Mouse (Mus musculus): ENCODE measurements around the gene Golph3l. TPM values are rescaled to one million over a fixed set of nuclear protein-coding genes. Genes with fewer than 3 reads are reported as not detected.
A peak's percentile ranks its signal among the peaks of the same experiment; 100 is the strongest.
"Not testable (repeated sequence)": the region's sequence is repeated elsewhere in the genome, so short reads cannot be mapped to it uniquely, and the experiment has no call there.

The Golph3l gene
- 24.1 and 25.1 TPM in 2 replicates for polyA plus RNA-seq (2016; fragmentation: Nextera tagmentation; extraction: Ambion mirVana)

DNA sequence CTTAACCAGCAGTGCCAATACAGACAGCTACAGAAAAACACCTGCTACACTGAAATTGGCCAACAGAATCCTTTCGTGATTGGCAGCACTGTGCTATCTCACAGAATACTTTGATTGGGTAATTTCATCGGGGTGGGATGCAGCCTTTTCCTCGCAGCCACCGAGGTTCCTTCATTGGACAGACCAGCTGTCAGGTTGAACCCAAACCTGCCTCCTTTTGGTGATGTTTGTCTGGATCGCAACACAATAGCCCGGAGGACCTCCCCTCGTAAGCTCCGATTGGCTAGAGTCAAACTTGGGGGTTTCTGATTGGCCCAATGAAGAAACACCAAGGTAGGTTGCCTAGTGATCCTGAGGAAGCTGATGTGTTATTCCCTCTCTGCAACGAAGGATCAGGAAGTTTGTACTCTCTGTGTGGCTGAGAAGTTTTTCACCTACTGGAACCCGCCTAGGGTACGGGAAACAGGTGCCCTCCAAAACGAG lies at the start of gene Golph3l:
Gene Golph3l (plus strand): TSS at position 331 of the 483 bp plus-strand sequence.
- H3K4me1 ChIP-seq (replicated peaks), result no peaks in the 10 kb centered on the region
- no peaks in the 10 kb centered on the region for H3K9me3 ChIP-seq (replicated peaks)
- ATAC-seq (ENCODE audit: insufficient number of reproducible peaks, low FRiP score), result peak; percentile 100
- peak within 1 kb of the TSS; percentile 65 for H3K27ac ChIP-seq (ENCODE audit: poor library complexity, severe bottlenecking)
- H3K27me3 ChIP-seq (replicated peaks), result no peaks in the 10 kb centered on the region
- H3K36me3 ChIP-seq, result peaks cover 22% of the 10 kb centered on the region
- 0% methylated on average over 12 of the region's 12 CpGs for WGBS
- H3K4me2 ChIP-seq, result peak within 1 kb of the TSS; percentile 64
- peak within 1 kb of the TSS; percentile 74 for H3K4me3 ChIP-seq
- H3K9ac ChIP-seq, result peak within 1 kb of the TSS; percentile 70

DNA sequence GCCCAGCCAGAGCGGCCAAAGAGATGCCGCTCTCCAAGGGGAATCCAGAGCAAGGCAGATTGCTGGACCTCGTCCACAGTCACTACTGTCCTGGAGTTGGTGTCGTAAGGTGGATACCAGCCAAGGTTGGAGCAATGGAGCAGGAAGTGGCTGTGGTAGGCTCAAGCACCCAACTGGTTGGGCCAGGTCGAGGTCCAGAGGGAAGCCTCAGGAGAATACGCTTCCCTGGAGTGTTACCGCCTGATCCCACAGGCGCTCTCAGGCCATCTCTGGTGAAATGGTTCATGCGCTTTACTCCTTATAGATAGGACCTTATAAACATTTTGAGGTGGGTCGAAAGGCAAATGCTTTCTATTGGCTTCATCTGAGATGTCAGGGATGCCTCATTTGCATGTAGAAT lies 49.8 kb upstream of the Golph3l start:
- Histone ChIP-seq H3K9ac (no peak overlapping the region), H3K4me2 (no peak overlapping the region), H3K9me3 (replicated peaks) (peaks cover 5% of the 10 kb centered on the region; the same call in 1 of the 2 replicates), H3K4me1 (replicated peaks) (no peaks in the 10 kb centered on the region), H3K27me3 (replicated peaks) (no peaks in the 10 kb centered on the region), H3K4me3 (no peak overlapping the region), H3K27ac (ENCODE audit: poor library complexity, severe bottlenecking) (no peak overlapping the region), H3K36me3 (no peaks in the 10 kb centered on the region)
- no peak for ATAC-seq (ENCODE audit: insufficient number of reproducible peaks, low FRiP score)
- WGBS, result 83% methylated on average over 10 of the region's 10 CpGs

DNA sequence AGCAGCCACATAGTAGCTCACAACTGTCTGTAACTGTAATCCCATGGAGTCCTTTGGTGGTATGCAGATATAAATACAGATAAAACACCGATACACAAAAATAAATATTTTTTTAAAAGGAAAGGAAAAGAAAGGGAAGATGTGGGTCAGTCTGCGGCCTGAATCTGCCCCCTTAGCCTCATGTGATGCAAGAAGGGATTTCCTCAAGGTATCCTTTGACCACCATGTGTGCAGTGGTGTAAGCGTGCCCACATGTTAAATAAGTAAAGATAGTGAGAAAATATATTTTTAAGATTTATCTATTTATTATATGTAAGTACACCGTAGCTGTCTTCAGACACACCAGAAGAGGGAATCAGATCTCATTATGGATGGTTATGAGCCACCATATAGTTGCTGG lies 48.9 kb upstream of the Golph3l start:
- H3K4me1 ChIP-seq (replicated peaks), result no peaks in the 10 kb centered on the region
- no peak overlapping the region for H3K27ac ChIP-seq (ENCODE audit: poor library complexity, severe bottlenecking)
- H3K27me3 ChIP-seq (replicated peaks), result no peaks in the 10 kb centered on the region
- no peak for ATAC-seq (ENCODE audit: insufficient number of reproducible peaks, low FRiP score)
- H3K4me3 ChIP-seq, result no peak overlapping the region
- H3K4me2 ChIP-seq, result no peak overlapping the region
- H3K9me3 ChIP-seq (replicated peaks), result peaks cover 5% of the 10 kb centered on the region; the same call in 1 of the 2 replicates
- WGBS, result 94% methylated on average over 4 of the region's 4 CpGs
- H3K9ac ChIP-seq, result no peak overlapping the region
- H3K36me3 ChIP-seq, result no peaks in the 10 kb centered on the region

GRCm38 (mm10) chr3:95541186-95541585 lies 47.5 kb upstream of the Golph3l start:
- not testable (repeated sequence) for H3K9ac ChIP-seq; H3K4me1 ChIP-seq (replicated peaks); H3K9me3 ChIP-seq (replicated peaks); H3K4me2 ChIP-seq; H3K27ac ChIP-seq (ENCODE audit: poor library complexity, severe bottlenecking); H3K36me3 ChIP-seq; ATAC-seq (ENCODE audit: insufficient number of reproducible peaks, low FRiP score); H3K27me3 ChIP-seq (replicated peaks); H3K4me3 ChIP-seq
- WGBS, result 69% methylated on average over 2 of the region's 2 CpGs

DNA sequence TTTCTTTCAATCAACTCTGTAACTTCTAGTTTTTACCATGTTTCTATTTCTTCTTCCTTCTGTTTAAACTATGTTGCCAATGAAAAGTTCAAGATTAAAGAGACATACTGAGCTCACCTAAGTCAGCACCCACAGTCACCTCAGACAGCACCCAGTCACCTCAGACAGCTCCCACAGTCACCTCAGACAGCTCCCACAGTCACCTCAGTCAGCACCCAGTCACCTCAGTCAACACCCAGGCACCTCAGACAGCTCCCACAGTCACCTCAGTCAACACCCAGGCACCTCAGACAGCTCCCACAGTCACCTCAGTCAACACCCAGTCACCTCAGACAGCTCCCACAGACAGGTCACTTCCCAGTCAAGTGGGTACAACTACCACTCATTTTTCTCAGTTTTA lies 46.6 kb upstream of the Golph3l start:
- no peak overlapping the region for H3K4me2 ChIP-seq

DNA sequence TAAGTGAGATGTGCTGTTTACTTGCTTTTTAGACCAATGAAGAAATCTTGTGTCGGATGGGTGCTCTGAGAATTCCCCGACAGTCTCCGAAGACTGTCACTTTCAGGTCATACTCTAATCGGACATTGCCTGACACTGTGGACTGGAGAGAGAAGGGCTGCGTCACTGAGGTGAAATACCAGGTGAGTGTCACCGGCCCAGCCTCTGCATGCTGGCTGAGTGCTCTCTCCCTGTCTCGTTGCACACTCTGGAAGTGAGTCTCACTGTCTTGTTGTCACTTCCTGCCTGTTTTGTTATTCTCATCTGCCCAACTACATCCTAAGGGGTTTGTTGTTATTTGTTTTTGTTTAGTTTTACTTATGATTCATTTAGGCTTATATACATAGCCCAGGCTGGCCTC lies 45.8 kb upstream of the Golph3l start:
- H3K4me3 ChIP-seq, result no peak overlapping the region
- H3K4me2 ChIP-seq, result no peak overlapping the region
- ATAC-seq (ENCODE audit: insufficient number of reproducible peaks, low FRiP score), result no peak
- H3K36me3 ChIP-seq, result no peaks in the 10 kb centered on the region
- H3K27me3 ChIP-seq (replicated peaks), result no peaks in the 10 kb centered on the region
- no peaks in the 10 kb centered on the region for H3K4me1 ChIP-seq (replicated peaks)
- H3K9ac ChIP-seq, result no peak overlapping the region
- 67% methylated on average over 7 of the region's 7 CpGs for WGBS
- no peak overlapping the region for H3K27ac ChIP-seq (ENCODE audit: poor library complexity, severe bottlenecking)
- H3K9me3 ChIP-seq (replicated peaks), result 0 out of 2 replicates have a peak, but pooled peaks cover 2% of the 10 kb centered on the region

More for the DNA sequence above, 46.6 kb upstream of the Golph3l start:
- Histone ChIP-seq H3K9me3 (replicated peaks) (no peaks in the 10 kb centered on the region), H3K4me1 (replicated peaks) (no peaks in the 10 kb centered on the region), H3K9ac (no peak overlapping the region), H3K27me3 (replicated peaks) (no peaks in the 10 kb centered on the region), H3K4me3 (no peak overlapping the region), H3K27ac (ENCODE audit: poor library complexity, severe bottlenecking) (no peak overlapping the region), H3K36me3 (no peaks in the 10 kb centered on the region)
- ATAC-seq (ENCODE audit: insufficient number of reproducible peaks, low FRiP score), result no peak

DNA sequence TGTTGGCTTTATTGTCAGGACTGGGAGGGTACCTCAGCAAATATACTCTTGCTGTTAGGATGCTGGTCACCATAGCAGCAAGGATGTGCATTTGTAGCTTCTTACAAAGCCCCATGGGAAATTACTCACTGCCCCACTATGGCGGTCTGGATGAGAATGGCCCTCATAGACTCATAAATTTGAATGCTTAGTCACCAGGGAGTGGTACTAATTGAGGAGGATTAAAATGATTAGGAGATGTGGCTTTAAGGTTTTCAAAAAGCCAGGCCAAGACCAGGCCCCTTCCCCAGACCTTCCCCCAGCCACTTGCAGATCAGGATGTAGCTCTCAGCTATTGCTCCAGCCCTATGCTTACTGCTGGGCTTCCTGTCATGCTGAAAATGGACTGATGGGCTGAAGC lies 38.6 kb upstream of the Golph3l start:
- Histone ChIP-seq H3K4me2 (no peak overlapping the region), H3K4me3 (no peak overlapping the region), H3K36me3 (no peaks in the 10 kb centered on the region), H3K27ac (ENCODE audit: poor library complexity, severe bottlenecking) (no peak overlapping the region), H3K9me3 (replicated peaks) (0 out of 2 replicates have a peak, but pooled peaks cover 2% of the 10 kb centered on the region), H3K9ac (no peak overlapping the region), H3K27me3 (replicated peaks) (no peaks in the 10 kb centered on the region), H3K4me1 (replicated peaks) (no peaks in the 10 kb centered on the region)
- 76% methylated on average over 1 of the region's 1 CpGs for WGBS
- ATAC-seq (ENCODE audit: insufficient number of reproducible peaks, low FRiP score), result no peak

GRCm38 (mm10) chr3:95553986-95554385 lies 34.7 kb upstream of the Golph3l start:
- 62% methylated on average over 3 of the region's 3 CpGs for WGBS
- H3K27me3 ChIP-seq (replicated peaks), result no peaks in the 10 kb centered on the region
- H3K4me3 ChIP-seq, result no peak overlapping the region
- ATAC-seq (ENCODE audit: insufficient number of reproducible peaks, low FRiP score), result no peak
- H3K9ac ChIP-seq, result no peak overlapping the region
- no peaks in the 10 kb centered on the region for H3K9me3 ChIP-seq (replicated peaks)
- H3K4me2 ChIP-seq, result no peak overlapping the region
- no peaks in the 10 kb centered on the region for H3K36me3 ChIP-seq
- no peaks in the 10 kb centered on the region for H3K4me1 ChIP-seq (replicated peaks)
- H3K27ac ChIP-seq (ENCODE audit: poor library complexity, severe bottlenecking), result no peak overlapping the region

- H3K9ac ChIP-seq, result no peak within 1 kb of the TSS
- H3K4me1 ChIP-seq (replicated peaks), result no peaks in the 10 kb centered on the region
- H3K27me3 ChIP-seq (replicated peaks), result no peaks in the 10 kb centered on the region
- no peak for ATAC-seq (ENCODE audit: insufficient number of reproducible peaks, low FRiP score)
- H3K36me3 ChIP-seq, result no peaks in the 10 kb centered on the region
- H3K27ac ChIP-seq (ENCODE audit: poor library complexity, severe bottlenecking), result no peak within 1 kb of the TSS
- H3K4me3 ChIP-seq, result no peak within 1 kb of the TSS
- no peak within 1 kb of the TSS for H3K4me2 ChIP-seq
- H3K9me3 ChIP-seq (replicated peaks), result no peaks in the 10 kb centered on the region
- 88% methylated on average over 27 of the region's 27 CpGs for WGBS
These were observed 29.3 kb upstream of the Golph3l start, which contains the start of gene Hormad1 for GRCm38 (mm10) chr3:95559437-95559836. Hormad1 (plus strand) TSS chr3:95559677.

GRCm38 (mm10) chr3:95560738-95561137 lies 28.0 kb upstream of the Golph3l start:
- Histone ChIP-seq H3K36me3 (no peaks in the 10 kb centered on the region), H3K4me3 (no peak overlapping the region), H3K9me3 (replicated peaks) (no peaks in the 10 kb centered on the region), H3K4me2 (no peak overlapping the region), H3K27me3 (replicated peaks) (no peaks in the 10 kb centered on the region), H3K4me1 (replicated peaks) (no peaks in the 10 kb centered on the region), H3K27ac (ENCODE audit: poor library complexity, severe bottlenecking) (no peak overlapping the region), H3K9ac (no peak overlapping the region)
- 88% methylated on average over 3 of the region's 3 CpGs for WGBS
- no peak for ATAC-seq (ENCODE audit: insufficient number of reproducible peaks, low FRiP score)

- no peak overlapping the region for H3K27ac ChIP-seq (ENCODE audit: poor library complexity, severe bottlenecking)
- 69% methylated on average over 2 of the region's 2 CpGs for WGBS
- H3K4me1 ChIP-seq (replicated peaks), result no peaks in the 10 kb centered on the region
These were observed 26.9 kb upstream of the Golph3l start for GRCm38 (mm10) chr3:95561826-95562225.

GRCm38 (mm10) chr3:95569585-95569984 lies 19.1 kb upstream of the Golph3l start:
- Histone ChIP-seq H3K27me3 (replicated peaks) (no peaks in the 10 kb centered on the region), H3K9me3 (replicated peaks) (no peaks in the 10 kb centered on the region), H3K27ac (ENCODE audit: poor library complexity, severe bottlenecking) (no peak overlapping the region), H3K36me3 (no peaks in the 10 kb centered on the region), H3K4me2 (no peak overlapping the region), H3K4me3 (no peak overlapping the region), H3K4me1 (replicated peaks) (no peaks in the 10 kb centered on the region), H3K9ac (no peak overlapping the region)
- no peak for ATAC-seq (ENCODE audit: insufficient number of reproducible peaks, low FRiP score)
- 81% methylated on average over 3 of the region's 3 CpGs for WGBS

More at GRCm38 (mm10) chr3:95561826-95562225, 26.9 kb upstream of the Golph3l start:
- no peaks in the 10 kb centered on the region for H3K36me3 ChIP-seq
- no peak overlapping the region for H3K4me3 ChIP-seq
- no peaks in the 10 kb centered on the region for H3K9me3 ChIP-seq (replicated peaks)
- no peaks in the 10 kb centered on the region for H3K27me3 ChIP-seq (replicated peaks)
- no peak for ATAC-seq (ENCODE audit: insufficient number of reproducible peaks, low FRiP score)
- H3K4me2 ChIP-seq, result no peak overlapping the region
- H3K9ac ChIP-seq, result no peak overlapping the region
